Mouse (Mus musculus) lung, postnatal 0 days (tissue): ENCODE data around the gene Zscan26. TPM values are rescaled to one million over a fixed set of nuclear protein-coding genes. Genes with fewer than 3 reads are reported as not detected.
"Not testable (repeated sequence)": the region's sequence is repeated elsewhere in the genome, so short reads cannot be mapped to it uniquely, and the experiment has no call there.

ENCODE experiments used
- ATAC-seq: fragments of 200-750 bp; cut with Nextera tagmentation; 2 replicates; pipeline ENCODE4 v1.8.0; 2017; ENCODE audit warnings: moderate library complexity
- DNase-seq: peaks from one replicate; pipeline ENCODE4 v3.0.0-alpha.2; 2016; ENCODE audit warnings: low spot score
- H3K27ac ChIP-seq: fragments of 300-500 bp; sonication (generic); 2 replicates; pipeline ENCODE4 v1.5.1; 2014; ENCODE audit warnings: antibody characterized with exemption, mild to moderate bottlenecking, low read length, mixed read lengths
- H3K27me3 ChIP-seq: fragments of 300-500 bp; sonication (generic); replicated peaks from 2 replicates; pipeline ENCODE4 v1.6.1; 2014; ENCODE audit warnings: low read length, mixed read lengths; ENCODE audit not compliant: insufficient read depth
- H3K36me3 ChIP-seq: fragments of 300-500 bp; sonication (generic); 2 replicates; pipeline ENCODE4 v1.6.1; 2014; ENCODE audit warnings: low read length, mixed read lengths; ENCODE audit not compliant: insufficient read depth
- H3K4me1 ChIP-seq: fragments of 300-500 bp; sonication (generic); 2 replicates; pipeline ENCODE4 v1.6.1; 2014; ENCODE audit warnings: antibody characterized with exemption, low read depth, low read length, mixed read lengths; ENCODE audit not compliant: insufficient read depth
- H3K4me2 ChIP-seq: fragments of 300-500 bp; sonication (generic); replicated peaks from 2 replicates; pipeline ENCODE4 v1.6.1; 2014; ENCODE audit warnings: low read depth, mild to moderate bottlenecking, low read length, moderate library complexity, mixed read lengths
- H3K4me3 ChIP-seq: fragments of 300-500 bp; sonication (generic); 2 replicates; pipeline ENCODE4 v1.5.1; 2014; ENCODE audit warnings: low read depth, low read length
- H3K9ac ChIP-seq: fragments of 300-500 bp; sonication (generic); replicated peaks from 2 replicates; pipeline ENCODE4 v1.6.1; 2014; ENCODE audit warnings: low read depth, mild to moderate bottlenecking
- H3K9me3 ChIP-seq: fragments of 300-500 bp; sonication (generic); 2 replicates; pipeline ENCODE4 v1.6.1; 2016; ENCODE audit warnings: low read length, mixed read lengths
- CTCF ChIP-seq: IDR thresholded peaks from 2 replicates; pipeline ENCODE4 v1.5.1; 2016; ENCODE audit warnings: antibody characterized with exemption, mild to moderate bottlenecking
- EP300 ChIP-seq: IDR thresholded peaks from 2 replicates; pipeline ENCODE4 v1.6.1; 2016; ENCODE audit warnings: antibody characterized with exemption, mild to moderate bottlenecking, control low read depth
- WGBS: fragments of 180-500 bp; shearing (Covaris S2); extraction: QIAGEN DNeasy Blood & Tissue Kit; methylation state at CpG from one replicate; pipeline ENCODE4 v1.1.7; 2014; 5-methylcytosine and 5-hydroxymethylcytosine counted together
- polyA plus RNA-seq: library from polyadenylated mRNA; unstranded; fragments of >200 nt; fragmentation: Nextera tagmentation; extraction: Ambion mirVana; gene quantifications from 2 replicates; pipeline ENCODE4 v1.2.1, GENCODE M21; 2015

Zscan26 gene
- polyA plus RNA-seq, 1 experiment from 2014 or later = 30.2 TPM

- Histone ChIP-seq H3K9ac (peak overlapping the region; percentile 69; the same call in 1 of the 2 replicates), H3K36me3 (no peaks in the 10 kb centered on the region), H3K4me1 (peaks cover 2% of the 10 kb centered on the region; the same call in 1 of the 2 replicates), H3K27me3 (no peaks in the 10 kb centered on the region), H3K4me3 (no peak overlapping the region), H3K27ac (0 out of 2 replicates have a peak overlapping the region, but pooled peaks have one; percentile 88), H3K4me2 (peak overlapping the region; percentile 71), H3K9me3 (no peaks in the 10 kb centered on the region)
- no peak for ATAC-seq
- TF ChIP-seq CTCF = no peak
- TF ChIP-seq EP300 = no peak
- DNase-seq = no peak
- 79% methylated on average over 11 of the region's 11 CpGs for WGBS
Measured at GRCm38 (mm10) chr13:21407341-21407740, 46.2 kb downstream of the Zscan26 start.

DNA sequence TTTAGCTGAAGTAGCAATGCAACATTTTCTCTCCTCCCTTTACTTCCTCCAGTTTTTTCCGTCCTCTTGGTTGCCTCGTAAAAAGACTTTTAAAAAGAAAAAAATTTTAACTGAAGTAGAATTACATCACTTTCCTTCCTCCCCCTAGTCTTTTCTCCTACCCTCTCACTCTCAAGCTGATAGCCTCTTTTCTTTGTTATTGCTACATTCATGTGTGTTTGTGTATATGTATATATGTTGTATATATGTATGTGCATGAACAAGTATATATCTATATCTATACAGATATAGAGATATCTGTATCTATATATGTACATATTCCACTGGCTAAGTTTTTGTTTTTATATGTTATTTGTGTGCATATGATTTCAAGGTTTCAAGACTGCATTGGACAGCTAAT, 50.7 kb downstream of the Zscan26 start:
- ATAC-seq = peak; percentile 39
- Histone ChIP-seq H3K27me3 (no peaks in the 10 kb centered on the region), H3K4me2 (peak overlapping the region; percentile 67), H3K4me3 (peak overlapping the region; percentile 76), H3K9me3 (no peaks in the 10 kb centered on the region), H3K27ac (peak overlapping the region; percentile 83; the same call in 1 of the 2 replicates), H3K4me1 (peaks cover 5% of the 10 kb centered on the region; the same call in 1 of the 2 replicates), H3K9ac (no peak overlapping the region), H3K36me3 (no peaks in the 10 kb centered on the region)
- TF ChIP-seq EP300 (no peak), CTCF (no peak)
- no peak for DNase-seq
- 0% methylated on average over 2 of the region's 2 CpGs for WGBS

GRCm38 (mm10) chr13:21402287-21402846, 51.2 kb downstream of the Zscan26 start, which contains the start of gene Zkscan3:
Gene Zkscan3 (minus strand): TSS chr13:21402755.
- Histone ChIP-seq H3K36me3 (no peaks in the 10 kb centered on the region), H3K4me1 (peaks cover 5% of the 10 kb centered on the region; the same call in 1 of the 2 replicates), H3K4me2 (peak within 1 kb of the TSS; percentile 67), H3K27ac (peak within 1 kb of the TSS; percentile 83), H3K27me3 (no peaks in the 10 kb centered on the region), H3K4me3 (peak within 1 kb of the TSS; percentile 76), H3K9ac (peak within 1 kb of the TSS; percentile 76), H3K9me3 (no peaks in the 10 kb centered on the region)
- under 1% methylated on average over 35 of the region's 35 CpGs for WGBS
- DNase-seq = peak; percentile 93
- TF ChIP-seq CTCF (no peak), EP300 (no peak)
- peak; percentile 96 for ATAC-seq

GRCm38 (mm10) chr13:21401636-21402286, 51.8 kb downstream of the Zscan26 start:
- H3K9ac ChIP-seq = peak overlapping the region; percentile 76
- H3K4me1 ChIP-seq = peaks cover 5% of the 10 kb centered on the region; the same call in 1 of the 2 replicates
- no peaks in the 10 kb centered on the region for H3K27me3 ChIP-seq
- TF ChIP-seq CTCF (no peak), EP300 (no peak)
- peak overlapping the region; percentile 76 for H3K4me3 ChIP-seq
- H3K27ac ChIP-seq = peak overlapping the region; percentile 83
- peak overlapping the region; percentile 67 for H3K4me2 ChIP-seq
- no peaks in the 10 kb centered on the region for H3K9me3 ChIP-seq
- peak; percentile 35 for DNase-seq
- peak; percentile 19; the same call in 1 of the 2 replicates for ATAC-seq
- H3K36me3 ChIP-seq = no peaks in the 10 kb centered on the region
- WGBS = 6% methylated on average over 12 of the region's 12 CpGs

- DNase-seq (no peak), ATAC-seq (no peak)
- H3K9ac ChIP-seq = peak overlapping the region; percentile 76; the same call in 1 of the 2 replicates
- H3K4me2 ChIP-seq = peak overlapping the region; percentile 67
- no peaks in the 10 kb centered on the region for H3K27me3 ChIP-seq
- peak overlapping the region; percentile 76; the same call in 1 of the 2 replicates for H3K4me3 ChIP-seq
- no peak overlapping the region for H3K27ac ChIP-seq
- no peaks in the 10 kb centered on the region for H3K36me3 ChIP-seq
- no peak for TF ChIP-seq CTCF
- no peak for TF ChIP-seq EP300
- WGBS = 58% methylated on average over 3 of the region's 3 CpGs
- H3K9me3 ChIP-seq = no peaks in the 10 kb centered on the region
- peaks cover 5% of the 10 kb centered on the region; the same call in 1 of the 2 replicates for H3K4me1 ChIP-seq
Measured at GRCm38 (mm10) chr13:21401166-21401565, 52.4 kb downstream of the Zscan26 start.

DNA sequence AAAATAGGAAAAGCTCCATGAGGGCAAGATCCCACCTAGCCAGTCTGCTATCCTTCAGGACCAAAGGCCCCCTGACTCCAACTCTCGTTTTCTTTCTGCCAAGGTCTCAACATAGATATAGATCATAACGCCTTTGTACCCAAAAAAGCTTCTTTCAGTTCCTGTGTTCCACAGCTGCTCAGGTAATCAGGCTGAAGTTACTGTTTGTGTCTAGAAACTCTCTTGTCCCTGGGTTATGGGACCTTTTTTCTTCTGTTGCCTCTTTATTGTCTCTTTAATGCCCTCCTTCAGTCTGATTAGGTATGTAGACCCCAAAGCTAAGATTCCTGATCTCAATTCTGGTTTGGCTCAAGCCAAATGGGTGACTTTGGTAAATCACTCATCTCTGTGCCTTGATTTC, 56.0 kb downstream of the Zscan26 start:
- Histone ChIP-seq H3K27me3 (no peaks in the 10 kb centered on the region), H3K9me3 (no peaks in the 10 kb centered on the region), H3K4me1 (peaks cover 5% of the 10 kb centered on the region; the same call in 1 of the 2 replicates), H3K36me3 (peaks cover 19% of the 10 kb centered on the region), H3K27ac (no peak overlapping the region), H3K9ac (no peak overlapping the region), H3K4me3 (no peak overlapping the region), H3K4me2 (no peak overlapping the region)
- ATAC-seq = no peak
- 87% methylated on average over 2 of the region's 2 CpGs for WGBS
- no peak for TF ChIP-seq CTCF
- TF ChIP-seq EP300 = no peak
- DNase-seq = no peak

DNA sequence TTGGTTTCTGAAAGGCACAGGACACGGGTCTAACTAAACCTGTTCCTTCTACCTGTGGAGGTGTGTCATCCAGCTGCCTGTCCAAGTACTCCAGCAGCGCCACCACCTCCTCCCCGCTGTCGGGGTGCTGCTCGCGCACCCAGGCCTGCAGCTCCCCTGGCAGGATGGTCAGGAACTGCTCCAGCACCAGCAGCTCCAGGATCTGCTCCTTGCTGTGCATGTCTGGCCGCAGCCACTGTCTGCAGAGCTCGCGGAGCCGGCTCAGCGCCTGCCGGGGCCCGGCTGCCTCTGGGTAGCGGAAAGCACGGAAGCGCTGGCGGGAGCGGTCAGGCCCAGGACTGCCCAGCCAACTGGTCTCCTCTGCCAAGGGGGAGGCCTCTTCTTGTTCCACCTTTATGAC, 57.5 kb downstream of the Zscan26 start:
- H3K9ac ChIP-seq, H3K4me3 ChIP-seq, H3K4me1 ChIP-seq, H3K27ac ChIP-seq, H3K4me2 ChIP-seq, H3K9me3 ChIP-seq, H3K27me3 ChIP-seq, DNase-seq: not testable (repeated sequence)
- WGBS = 91% methylated on average over 14 of the region's 18 CpGs
- peaks cover 31% of the 10 kb centered on the region for H3K36me3 ChIP-seq
- peak; percentile 38; the same call in 1 of the 2 replicates for ATAC-seq
